Mouse (Mus musculus): ENCODE results near the gene Tab1. TPM values are rescaled to one million over a fixed set of nuclear protein-coding genes. Genes with fewer than 3 reads are reported as not detected.

Tab1 gene
- total and polyA plus RNA-seq, 3 experiments = 17.8 to 24.5 (median 24.1) TPM

DNA sequence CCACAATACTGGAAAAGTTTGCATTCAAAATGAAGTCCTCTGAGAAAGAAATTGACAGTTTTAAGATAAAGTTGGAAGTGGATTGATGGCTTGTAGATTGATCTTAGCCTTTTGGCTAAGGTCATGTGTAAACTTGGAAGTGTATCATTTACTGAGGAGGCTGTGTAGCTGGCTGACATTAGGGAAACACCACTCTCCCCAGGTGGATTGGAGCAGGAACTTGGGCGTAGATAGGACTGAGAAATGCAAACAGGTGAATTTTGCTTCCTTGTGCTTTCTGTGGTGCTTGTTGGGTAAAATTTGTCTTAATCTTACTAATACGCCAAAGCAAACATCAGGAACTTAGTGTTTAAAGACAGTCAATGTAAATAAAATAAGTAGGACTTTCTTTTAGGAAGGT lies 7.4 kb downstream of the Tab1 start:
- Histone ChIP-seq H3K27ac (no peak overlapping the region), H3K79me2 (replicated peaks; ENCODE audit: control insufficient read depth, insufficient read depth, low read length) (peaks cover 4% of the 10 kb centered on the region), H3K36me3 (ENCODE audit: control insufficient read depth, insufficient read depth, low read length) (peaks cover 5% of the 10 kb centered on the region), H3K4me3 (no peak overlapping the region), H3K27me3 (ENCODE audit: control insufficient read depth, insufficient read depth, low read length) (no peaks in the 10 kb centered on the region), H3K9ac (ENCODE audit: low read depth, low read length) (no peak overlapping the region), H3K4me1 (ENCODE audit: control insufficient read depth, insufficient read depth, low read length) (peaks cover 10% of the 10 kb centered on the region)
- no peak for DNase-seq
- WGBS = 95% methylated on average over 2 of the region's 2 CpGs
- TF ChIP-seq EP300 (IDR thresholded peaks at IDR 0.05; ENCODE audit: insufficient read depth, low read depth, low read length) (no peak), CTCF (IDR thresholded peaks at IDR 0.05) (no peak), POLR2A (IDR thresholded peaks at IDR 0.05; ENCODE audit: insufficient read depth, low read depth, low read length) (no peak)
- intact Hi-C loops (cut with DNase I) = no loop called here

DNA sequence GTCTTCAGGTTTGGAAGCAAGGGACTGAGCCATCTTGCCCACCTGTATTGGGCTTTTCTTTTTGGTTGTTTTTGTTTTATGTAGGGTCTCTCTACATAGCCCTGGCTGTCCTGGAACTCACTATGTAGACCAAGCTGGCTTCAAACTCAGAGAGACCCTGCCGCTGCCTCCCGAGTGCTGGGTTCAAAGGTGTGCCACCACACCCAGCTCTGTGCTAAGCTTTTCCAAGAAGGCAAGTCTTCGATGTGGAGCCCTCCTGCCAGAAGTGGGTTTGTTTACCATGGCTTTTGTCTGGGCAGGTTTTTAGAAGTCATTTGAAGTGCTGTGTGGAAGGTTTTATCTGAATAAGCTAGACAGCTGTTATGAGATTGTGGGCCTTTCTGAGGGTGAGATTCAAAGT lies 8.0 kb downstream of the Tab1 start:
- Histone ChIP-seq H3K27ac (no peak overlapping the region), H3K79me2 (replicated peaks; ENCODE audit: control insufficient read depth, insufficient read depth, low read length) (peaks cover 4% of the 10 kb centered on the region), H3K27me3 (ENCODE audit: control insufficient read depth, insufficient read depth, low read length) (no peaks in the 10 kb centered on the region), H3K4me3 (no peak overlapping the region), H3K9ac (ENCODE audit: low read depth, low read length) (no peak overlapping the region), H3K36me3 (ENCODE audit: control insufficient read depth, insufficient read depth, low read length) (peaks cover 5% of the 10 kb centered on the region), H3K4me1 (ENCODE audit: control insufficient read depth, insufficient read depth, low read length) (peaks cover 10% of the 10 kb centered on the region)
- no peak for DNase-seq
- TF ChIP-seq CTCF (IDR thresholded peaks at IDR 0.05) (no peak), POLR2A (IDR thresholded peaks at IDR 0.05; ENCODE audit: insufficient read depth, low read depth, low read length) (no peak), EP300 (IDR thresholded peaks at IDR 0.05; ENCODE audit: insufficient read depth, low read depth, low read length) (no peak)
- intact Hi-C loops (cut with DNase I) = no loop called here
- WGBS = 81% methylated on average over 3 of the region's 3 CpGs

DNA sequence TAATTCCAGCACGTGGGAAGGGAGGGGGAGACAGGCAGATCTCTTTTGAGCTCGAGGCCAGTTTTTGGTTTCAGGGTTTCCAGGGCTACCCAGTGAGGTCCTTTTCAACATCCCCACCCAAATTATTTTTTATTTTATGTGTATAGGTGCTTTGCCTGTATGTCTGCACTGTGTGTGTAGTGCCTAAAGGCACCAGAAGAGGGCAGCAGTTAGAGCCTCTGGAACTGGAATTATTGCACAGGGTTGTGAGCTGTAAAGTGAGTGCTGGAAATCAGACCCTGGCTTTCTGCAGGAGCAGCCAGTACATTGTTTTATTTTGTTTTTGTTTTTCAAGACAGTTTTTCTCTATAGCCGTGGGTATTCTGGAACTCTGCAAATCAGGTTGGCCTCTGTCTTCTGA lies 9.2 kb downstream of the Tab1 start:
- no peak overlapping the region for H3K27ac ChIP-seq
- WGBS = 97% methylated on average over 3 of the region's 3 CpGs
- no peaks in the 10 kb centered on the region for H3K27me3 ChIP-seq (ENCODE audit: control insufficient read depth, insufficient read depth, low read length)
- no peak overlapping the region for H3K9ac ChIP-seq (ENCODE audit: low read depth, low read length)
- H3K4me3 ChIP-seq = no peak overlapping the region
- intact Hi-C loops (cut with DNase I) = no loop called here
- TF ChIP-seq POLR2A (IDR thresholded peaks at IDR 0.05; ENCODE audit: insufficient read depth, low read depth, low read length) (no peak), CTCF (IDR thresholded peaks at IDR 0.05) (peak; percentile 49), EP300 (IDR thresholded peaks at IDR 0.05; ENCODE audit: insufficient read depth, low read depth, low read length) (no peak)
- no peak for DNase-seq
- H3K79me2 ChIP-seq (replicated peaks; ENCODE audit: control insufficient read depth, insufficient read depth, low read length) = peaks cover 4% of the 10 kb centered on the region
- peaks cover 9% of the 10 kb centered on the region for H3K4me1 ChIP-seq (ENCODE audit: control insufficient read depth, insufficient read depth, low read length)
- peaks cover 5% of the 10 kb centered on the region for H3K36me3 ChIP-seq (ENCODE audit: control insufficient read depth, insufficient read depth, low read length)

DNA sequence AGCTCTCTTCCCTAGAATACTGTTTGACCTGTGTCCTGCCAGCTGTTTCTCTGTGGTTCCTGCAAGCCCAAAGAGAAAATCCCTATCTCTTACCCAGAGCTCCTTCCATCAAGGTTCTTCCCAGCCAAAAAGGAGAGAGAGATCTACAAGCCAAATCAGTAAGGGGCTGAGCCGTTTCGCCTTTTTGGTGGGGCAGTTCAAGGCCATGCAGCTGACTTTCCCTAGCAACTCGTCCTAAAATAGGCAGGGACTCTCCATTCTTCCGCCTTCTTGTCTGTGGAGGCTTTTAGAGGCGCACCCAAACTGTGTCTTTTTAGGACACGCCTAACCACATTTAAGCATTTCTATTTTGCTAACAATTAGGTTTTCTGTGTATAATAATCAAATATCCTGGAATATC lies 10.8 kb downstream of the Tab1 start:
- H3K27ac ChIP-seq = no peak overlapping the region

DNA sequence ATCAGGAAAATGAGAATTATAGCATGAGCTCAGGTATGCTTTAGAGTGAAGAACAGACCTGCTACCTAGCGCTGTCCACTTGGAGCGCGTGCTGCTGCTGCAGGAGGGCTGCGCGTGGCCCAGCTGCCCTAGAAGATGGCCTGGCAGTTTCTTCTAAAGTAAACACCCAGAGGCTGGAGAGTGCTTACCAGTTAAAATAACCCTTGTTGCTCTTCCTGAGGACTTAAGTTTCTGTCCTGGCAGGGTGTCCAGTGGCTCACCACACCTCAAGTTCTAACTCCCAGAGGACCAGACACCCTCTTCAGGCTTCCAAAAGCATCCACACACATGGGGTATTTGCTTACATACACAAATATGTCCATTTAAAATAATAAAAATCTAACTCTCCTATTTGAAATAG lies 12.5 kb downstream of the Tab1 start:
- TF ChIP-seq CTCF (IDR thresholded peaks at IDR 0.05) = no peak
- no peak for DNase-seq
- H3K36me3 ChIP-seq (ENCODE audit: control insufficient read depth, insufficient read depth, low read length) = peaks cover under 1% of the 10 kb centered on the region; the same call in 1 of the 2 replicates
- 92% methylated on average over 5 of the region's 5 CpGs for WGBS
- H3K79me2 ChIP-seq (replicated peaks; ENCODE audit: control insufficient read depth, insufficient read depth, low read length) = peaks cover 3% of the 10 kb centered on the region; the same call in 1 of the 2 replicates
- intact Hi-C loops (cut with DNase I) = no loop called here
- no peak overlapping the region for H3K4me3 ChIP-seq
- H3K27me3 ChIP-seq (ENCODE audit: control insufficient read depth, insufficient read depth, low read length) = no peaks in the 10 kb centered on the region
- H3K4me1 ChIP-seq (ENCODE audit: control insufficient read depth, insufficient read depth, low read length) = peaks cover 8% of the 10 kb centered on the region
- no peak overlapping the region for H3K9ac ChIP-seq (ENCODE audit: low read depth, low read length)
- H3K27ac ChIP-seq = no peak overlapping the region

More for the DNA sequence above, 10.8 kb downstream of the Tab1 start:
- no peak for TF ChIP-seq POLR2A (IDR thresholded peaks at IDR 0.05; ENCODE audit: insufficient read depth, low read depth, low read length)
- intact Hi-C loops (cut with DNase I) = no loop called here
- Histone ChIP-seq H3K4me1 (ENCODE audit: control insufficient read depth, insufficient read depth, low read length) (peaks cover 11% of the 10 kb centered on the region), H3K27me3 (ENCODE audit: control insufficient read depth, insufficient read depth, low read length) (no peaks in the 10 kb centered on the region), H3K9ac (ENCODE audit: low read depth, low read length) (no peak overlapping the region), H3K79me2 (replicated peaks; ENCODE audit: control insufficient read depth, insufficient read depth, low read length) (peaks cover 3% of the 10 kb centered on the region; the same call in 1 of the 2 replicates), H3K4me3 (no peak overlapping the region), H3K36me3 (ENCODE audit: control insufficient read depth, insufficient read depth, low read length) (peaks cover 5% of the 10 kb centered on the region)
- 70% methylated on average over 6 of the region's 6 CpGs for WGBS
- no peak for DNase-seq

DNA sequence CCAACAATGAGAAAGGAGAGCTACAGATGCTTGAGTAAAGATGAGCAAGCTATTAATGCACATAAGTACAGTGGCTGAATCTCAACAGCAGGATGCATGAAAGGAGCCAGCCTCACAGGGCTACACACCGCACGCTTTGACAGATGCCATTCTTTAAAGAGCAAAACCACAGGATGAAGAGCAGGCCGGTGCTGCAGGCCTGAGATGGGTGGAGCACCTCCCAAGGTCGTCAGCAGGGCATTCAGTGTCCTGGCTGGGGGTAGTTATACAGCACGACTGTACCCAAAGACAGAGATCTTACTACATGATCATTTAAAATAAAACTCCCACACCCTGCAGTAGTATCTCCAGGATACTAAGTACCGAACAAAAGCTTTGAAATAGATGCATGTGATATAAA lies 13.2 kb downstream of the Tab1 start:
- intact Hi-C loops (cut with DNase I) = no loop called here
- TF ChIP-seq POLR2A (IDR thresholded peaks at IDR 0.05; ENCODE audit: insufficient read depth, low read depth, low read length) = no peak
- TF ChIP-seq CTCF (IDR thresholded peaks at IDR 0.05) = no peak
- TF ChIP-seq EP300 (IDR thresholded peaks at IDR 0.05; ENCODE audit: insufficient read depth, low read depth, low read length) = no peak
- Histone ChIP-seq H3K4me3 (no peak overlapping the region), H3K9ac (ENCODE audit: low read depth, low read length) (no peak overlapping the region), H3K79me2 (replicated peaks; ENCODE audit: control insufficient read depth, insufficient read depth, low read length) (peaks cover 3% of the 10 kb centered on the region; the same call in 1 of the 2 replicates), H3K27ac (no peak overlapping the region), H3K27me3 (ENCODE audit: control insufficient read depth, insufficient read depth, low read length) (no peaks in the 10 kb centered on the region), H3K4me1 (ENCODE audit: control insufficient read depth, insufficient read depth, low read length) (peaks cover 8% of the 10 kb centered on the region), H3K36me3 (ENCODE audit: control insufficient read depth, insufficient read depth, low read length) (no peaks in the 10 kb centered on the region)
- no peak for DNase-seq
- 42% methylated on average over 6 of the region's 6 CpGs for WGBS
